Mouse (Mus musculus) testis, adult 2 months (tissue): ENCODE results near the gene Ppm1l.

ENCODE experiments used
- CTCF ChIP-seq: fragments of 200-500 bp; IDR thresholded peaks from 2 replicates; pipeline ENCODE4 v1.5.1; 2012; ENCODE audit warnings: low read depth, mild to moderate bottlenecking, inconsistent platforms, low read length, moderate library complexity; ENCODE audit not compliant: control insufficient read depth, insufficient read depth, insufficient replicate concordance
- POLR2A ChIP-seq: fragments of 200-500 bp; IDR thresholded peaks from 2 replicates; pipeline ENCODE4 v1.6.1; 2012; ENCODE audit warnings: low read depth, mild to moderate bottlenecking, inconsistent platforms, low read length, moderate library complexity; ENCODE audit not compliant: control insufficient read depth

GRCm38 (mm10) chr3:69531511-69531910 lies 214.8 kb downstream of the Ppm1l start:
- TF ChIP-seq CTCF (no peak), POLR2A (no peak)
